Mouse (Mus musculus): ENCODE results near the gene Ldlrad1.
A peak's percentile ranks its signal among the peaks of the same experiment; 100 is the strongest.

The Ldlrad1 gene

GRCm38 (mm10) chr4:107208880-107209279, at the start of gene Ldlrad1:
Ldlrad1 (plus strand) TSS chr4:107209180.
- TF ChIP-seq GATA4 (IDR thresholded peaks at IDR 0.05; ENCODE audit: insufficient replicate concordance, low read length) = no peak

GRCm38 (mm10) chr4:107160181-107160580, 48.8 kb upstream of the Ldlrad1 start:
- peak; percentile 91; the same call in 1 of the 2 replicates for TF ChIP-seq GATA4 (IDR thresholded peaks at IDR 0.05; ENCODE audit: insufficient replicate concordance, low read length)

GRCm38 (mm10) chr4:107163341-107163740, 45.6 kb upstream of the Ldlrad1 start:
- TF ChIP-seq GATA4 (IDR thresholded peaks at IDR 0.05; ENCODE audit: insufficient replicate concordance, low read length) = no peak

DNA sequence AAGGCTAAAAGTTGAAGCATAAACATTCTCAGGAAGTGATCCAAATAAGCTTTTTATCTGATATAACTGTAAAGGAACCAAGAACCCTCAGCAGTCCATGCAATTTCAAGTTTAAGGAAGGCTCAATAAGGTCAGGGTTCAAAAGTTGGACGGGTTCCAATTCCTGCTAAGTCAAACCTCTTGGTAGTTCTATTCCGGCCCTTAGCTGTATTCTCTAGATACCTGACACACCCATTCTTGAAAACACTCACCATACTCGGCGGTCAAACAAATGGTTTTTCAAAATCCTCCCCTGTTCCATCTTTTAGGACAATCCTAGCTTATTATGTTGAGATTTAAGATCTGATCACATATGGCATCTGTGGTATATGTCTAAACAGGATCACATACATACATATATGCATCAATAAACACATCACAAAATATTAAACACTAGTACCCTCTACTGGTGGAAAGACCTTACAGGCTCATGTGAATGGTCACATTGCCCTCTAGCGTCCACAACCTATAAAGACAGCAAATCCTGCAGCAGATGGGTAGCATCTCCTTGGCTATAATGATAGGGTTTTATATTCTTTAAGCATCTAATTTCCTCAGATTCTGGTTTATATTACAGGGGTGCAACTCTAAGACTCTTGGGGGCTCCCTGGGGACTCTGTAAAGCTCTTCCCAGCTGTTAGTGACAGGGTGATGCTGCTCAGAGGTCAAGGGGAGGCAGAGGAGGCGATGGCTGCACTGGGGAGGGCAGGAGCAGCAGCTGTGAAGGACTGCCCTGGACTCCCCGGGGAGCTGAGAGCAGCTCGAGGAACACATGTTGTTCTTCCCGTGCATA, 45.0 kb upstream of the Ldlrad1 start:
- no peak for TF ChIP-seq GATA4 (IDR thresholded peaks at IDR 0.05; ENCODE audit: insufficient replicate concordance, low read length)

DNA sequence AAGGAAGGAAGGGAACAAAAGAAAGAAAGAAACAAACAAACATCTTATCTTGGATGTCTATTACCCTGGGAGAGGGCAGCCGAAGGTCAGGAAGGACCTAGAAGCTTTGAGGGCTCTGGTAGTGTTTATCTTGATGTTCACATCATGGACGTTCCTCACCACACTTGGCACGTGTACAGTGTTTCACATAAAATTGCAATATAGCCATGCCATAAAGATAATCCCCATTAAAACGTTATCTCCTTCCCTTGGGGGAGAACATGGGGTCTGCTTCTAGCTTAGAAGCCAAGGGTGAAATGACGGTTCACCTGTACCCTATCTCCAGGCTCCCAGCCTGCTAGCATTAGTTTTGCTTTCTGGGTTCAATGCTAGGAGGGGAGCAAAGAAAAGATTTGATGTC, 42.3 kb upstream of the Ldlrad1 start:
- TF ChIP-seq GATA4 (IDR thresholded peaks at IDR 0.05; ENCODE audit: insufficient replicate concordance, low read length) = no peak

GRCm38 (mm10) chr4:107167798-107168197, 41.2 kb upstream of the Ldlrad1 start:
- no peak for TF ChIP-seq GATA4 (IDR thresholded peaks at IDR 0.05; ENCODE audit: insufficient replicate concordance, low read length)

GRCm38 (mm10) chr4:107177506-107177905, 31.5 kb upstream of the Ldlrad1 start:
- TF ChIP-seq GATA4 (IDR thresholded peaks at IDR 0.05; ENCODE audit: insufficient replicate concordance, low read length) = no peak

GRCm38 (mm10) chr4:107178182-107178829, 30.7 kb upstream of the Ldlrad1 start, which contains the start of gene Tmem59:
Tmem59 (plus strand) TSS chr4:107178399.
- TF ChIP-seq GATA4 (IDR thresholded peaks at IDR 0.05; ENCODE audit: insufficient replicate concordance, low read length) = no peak; the same call in 1 of the 2 replicates

DNA sequence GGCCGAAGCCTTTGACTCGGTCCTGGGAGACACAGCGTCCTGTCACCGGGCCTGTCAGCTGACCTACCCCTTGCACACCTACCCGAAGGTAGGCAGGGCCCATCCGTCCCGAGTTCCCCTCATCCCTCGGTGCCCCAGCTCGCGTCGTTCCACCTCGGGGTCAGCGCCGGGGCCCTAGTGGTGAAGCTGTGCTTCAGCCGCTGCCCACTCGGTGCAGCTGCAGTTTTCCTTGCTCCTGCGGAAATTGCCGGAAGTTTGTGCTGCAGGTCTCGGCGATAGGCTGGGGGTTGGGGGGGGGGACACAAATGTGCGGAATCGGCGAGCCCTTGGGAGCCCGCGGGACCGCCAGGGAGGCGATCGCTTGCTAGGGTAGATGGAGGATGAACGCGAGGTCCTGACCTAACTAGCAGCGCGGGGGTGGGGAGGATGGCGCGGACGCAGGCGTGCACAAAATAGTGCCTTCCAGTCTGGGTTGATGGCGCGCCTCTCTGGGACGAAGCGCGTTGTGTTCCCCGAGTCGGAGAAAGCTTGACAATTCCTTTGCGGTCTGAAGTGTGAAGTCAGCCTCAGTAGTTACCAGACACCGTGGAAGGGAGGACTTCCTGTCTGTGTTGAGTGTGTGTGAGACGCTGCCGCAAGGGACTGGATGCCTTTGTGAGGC, 30.0 kb upstream of the Ldlrad1 start, which contains the start of gene Tceanc2:
Gene Tceanc2, minus strand, starts transcription at position 287 of the 661 bp plus-strand sequence.
- TF ChIP-seq GATA4 (IDR thresholded peaks at IDR 0.05; ENCODE audit: insufficient replicate concordance, low read length) = no peak

DNA sequence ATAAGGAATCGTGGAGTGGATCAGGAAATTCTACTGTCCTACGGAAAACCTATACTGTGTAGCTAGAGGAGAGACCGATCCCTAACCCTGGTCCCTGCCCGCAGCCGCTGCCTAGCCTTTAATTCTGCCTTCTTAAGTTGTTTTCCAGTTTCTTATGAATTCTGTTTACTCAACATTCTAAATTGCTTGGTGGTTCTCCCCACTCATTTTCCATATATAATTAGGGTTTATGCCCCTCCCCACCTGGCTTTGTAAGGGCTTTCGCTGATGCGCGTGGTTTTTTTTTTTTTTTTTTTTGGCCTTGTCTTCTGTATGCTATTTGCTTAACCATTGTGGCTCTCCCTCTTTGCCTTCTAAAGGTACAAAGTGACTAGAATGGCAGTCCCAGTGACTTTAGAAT, 29.4 kb upstream of the Ldlrad1 start:
- no peak for TF ChIP-seq GATA4 (IDR thresholded peaks at IDR 0.05; ENCODE audit: insufficient replicate concordance, low read length)

DNA sequence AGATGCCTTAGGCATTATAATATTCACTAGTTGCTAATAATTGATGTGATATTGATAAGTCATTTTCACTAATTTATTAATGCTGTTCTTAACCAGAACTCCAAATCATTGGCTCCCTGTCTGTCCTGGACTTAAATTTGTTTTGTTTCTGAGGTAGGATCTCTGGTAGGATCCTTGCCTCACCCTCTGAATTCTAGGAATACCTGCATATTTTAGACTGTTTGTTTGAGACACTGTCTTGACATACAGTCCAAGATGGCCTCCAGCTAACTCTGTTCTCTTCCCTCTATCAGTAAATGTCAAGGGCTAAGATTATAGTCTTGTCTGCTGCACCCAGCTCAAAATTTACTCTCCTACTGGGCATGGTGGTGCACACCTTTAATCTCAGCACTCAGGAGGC, 28.2 kb upstream of the Ldlrad1 start:
- TF ChIP-seq GATA4 (IDR thresholded peaks at IDR 0.05; ENCODE audit: insufficient replicate concordance, low read length) = no peak

DNA sequence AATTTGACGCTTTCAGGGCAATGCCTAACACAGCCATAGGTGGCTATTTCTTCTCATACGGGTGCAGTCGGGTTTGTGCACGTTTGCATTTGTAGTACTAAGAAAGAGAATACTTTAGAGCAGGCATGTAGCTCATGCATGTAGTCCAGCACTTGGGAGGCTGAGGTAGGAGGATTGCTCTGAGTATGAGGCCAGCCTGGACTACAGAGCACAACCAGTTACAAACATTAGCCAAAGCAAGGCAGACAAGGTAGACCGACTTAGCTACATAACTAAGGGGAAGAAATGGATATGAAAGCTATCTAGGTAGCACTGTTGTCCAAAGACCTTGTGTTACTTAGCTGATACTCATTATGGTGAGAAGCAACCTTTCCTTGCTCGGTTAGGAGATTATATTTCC, 27.1 kb upstream of the Ldlrad1 start:
- TF ChIP-seq GATA4 (IDR thresholded peaks at IDR 0.05; ENCODE audit: insufficient replicate concordance, low read length) = no peak

DNA sequence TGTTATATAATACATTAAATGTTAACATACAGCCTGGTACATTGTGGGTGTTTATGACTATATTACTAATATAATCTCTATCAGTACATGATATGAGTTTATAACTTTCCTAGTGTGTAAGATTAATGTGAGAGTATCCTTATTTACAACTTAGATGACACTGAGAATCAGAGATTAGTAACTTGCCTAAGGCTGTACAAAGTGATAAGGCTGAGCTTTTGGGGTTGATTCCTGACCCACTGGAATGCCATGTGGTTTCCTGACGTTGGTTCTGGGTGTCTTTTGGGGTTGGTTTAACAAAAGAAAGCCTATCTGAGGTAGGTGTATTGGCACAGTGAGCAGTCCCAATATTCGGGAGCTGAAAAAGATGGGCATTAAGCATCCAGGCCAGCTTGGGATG, 26.2 kb upstream of the Ldlrad1 start:
- no peak for TF ChIP-seq GATA4 (IDR thresholded peaks at IDR 0.05; ENCODE audit: insufficient replicate concordance, low read length)

DNA sequence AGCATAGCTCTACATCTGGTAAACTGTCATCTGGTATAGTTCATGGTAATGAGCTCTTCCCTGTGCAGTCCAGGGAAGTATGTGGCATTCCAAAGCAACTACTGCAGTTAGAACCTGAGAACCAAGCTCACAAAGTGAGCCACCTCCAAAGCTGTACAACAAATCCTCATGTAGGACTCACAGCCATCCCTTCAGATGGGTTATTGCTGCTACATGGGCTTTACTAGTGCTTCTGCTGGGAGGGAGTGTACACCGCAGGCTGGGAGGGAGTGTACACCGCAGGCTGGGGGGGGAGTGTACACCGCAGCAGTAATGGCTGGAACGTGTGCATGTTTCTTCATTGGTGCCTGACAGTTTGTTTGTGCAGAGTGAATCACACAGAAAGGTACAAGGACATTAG, 25.8 kb upstream of the Ldlrad1 start:
- TF ChIP-seq GATA4 (IDR thresholded peaks at IDR 0.05; ENCODE audit: insufficient replicate concordance, low read length) = no peak

DNA sequence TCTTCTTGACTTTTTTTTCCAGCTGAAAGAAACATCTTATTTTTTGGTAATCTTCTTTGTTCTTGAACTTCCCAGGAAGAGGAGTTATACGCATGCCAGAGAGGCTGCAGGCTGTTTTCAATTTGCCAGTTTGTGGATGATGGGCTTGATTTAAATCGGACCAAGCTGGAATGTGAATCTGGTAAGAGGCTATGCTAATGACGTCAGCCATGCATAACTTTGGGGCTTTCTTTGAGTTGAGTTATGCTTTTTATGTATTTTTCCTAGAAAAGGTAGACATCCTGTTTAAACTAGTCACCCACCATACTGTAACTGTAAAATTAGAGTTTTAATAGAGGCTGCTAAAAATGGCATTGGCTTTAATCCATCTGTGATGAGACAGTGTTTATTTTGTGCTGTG, 23.3 kb upstream of the Ldlrad1 start:
- no peak for TF ChIP-seq GATA4 (IDR thresholded peaks at IDR 0.05; ENCODE audit: insufficient replicate concordance, low read length)

- TF ChIP-seq GATA4 (IDR thresholded peaks at IDR 0.05; ENCODE audit: insufficient replicate concordance, low read length) = no peak
These were observed 15.1 kb upstream of the Ldlrad1 start for GRCm38 (mm10) chr4:107193841-107194240.

Data from liver, adult (tissue).